Mouse (Mus musculus): ENCODE results near the gene Megf11.

Gene Megf11

GRCm38 (mm10) chr9:64604217-64604711 lies 218.8 kb downstream of the Megf11 start:
- no peak for DNase-seq (ENCODE audit: low read depth, low spot score)

- DNase-seq (ENCODE audit: low read depth, low spot score) = no peak
These were observed 219.8 kb downstream of the Megf11 start for GRCm38 (mm10) chr9:64605077-64605714.

- no peak for DNase-seq (ENCODE audit: low read depth, low spot score)
These were observed 220.4 kb downstream of the Megf11 start for GRCm38 (mm10) chr9:64605735-64606349.

GRCm38 (mm10) chr9:64607049-64607448 lies 221.6 kb downstream of the Megf11 start:
- DNase-seq (ENCODE audit: low read depth, low spot score) = no peak

GRCm38 (mm10) chr9:64609546-64609945 lies 224.1 kb downstream of the Megf11 start:
- DNase-seq (ENCODE audit: low read depth, low spot score) = no peak

GRCm38 (mm10) chr9:64612121-64612983 lies 226.9 kb downstream of the Megf11 start:
- DNase-seq (ENCODE audit: low read depth, low spot score) = no peak

GRCm38 (mm10) chr9:64612984-64613649 lies 227.7 kb downstream of the Megf11 start:
- no peak for DNase-seq (ENCODE audit: low read depth, low spot score)

- DNase-seq (ENCODE audit: low read depth, low spot score) = no peak
These were observed 232.0 kb downstream of the Megf11 start for GRCm38 (mm10) chr9:64617413-64617812.

GRCm38 (mm10) chr9:64618433-64618832 lies 233.0 kb downstream of the Megf11 start:
- DNase-seq (ENCODE audit: low read depth, low spot score) = no peak

- no peak for DNase-seq (ENCODE audit: low read depth, low spot score)
These were observed 234.0 kb downstream of the Megf11 start for GRCm38 (mm10) chr9:64619440-64619839.

GRCm38 (mm10) chr9:64620596-64620995 lies 235.2 kb downstream of the Megf11 start:
- DNase-seq (ENCODE audit: low read depth, low spot score) = no peak

- DNase-seq (ENCODE audit: low read depth, low spot score) = no peak
These were observed 236.3 kb downstream of the Megf11 start for GRCm38 (mm10) chr9:64621499-64622296.

- DNase-seq (ENCODE audit: low read depth, low spot score) = no peak
These were observed 237.9 kb downstream of the Megf11 start for GRCm38 (mm10) chr9:64623361-64623760.

- peak; percentile 87 for DNase-seq (ENCODE audit: low read depth, low spot score)
These were observed 239.1 kb downstream of the Megf11 start for GRCm38 (mm10) chr9:64624536-64624935.

- no peak for DNase-seq (ENCODE audit: low read depth, low spot score)
These were observed 244.4 kb downstream of the Megf11 start for GRCm38 (mm10) chr9:64629802-64630201.

GRCm38 (mm10) chr9:64633169-64633568 lies 247.7 kb downstream of the Megf11 start:
- no peak for DNase-seq (ENCODE audit: low read depth, low spot score)

- no peak for DNase-seq (ENCODE audit: low read depth, low spot score)
These were observed 250.7 kb downstream of the Megf11 start for GRCm38 (mm10) chr9:64636111-64636510.

- DNase-seq (ENCODE audit: low read depth, low spot score) = no peak
These were observed 251.5 kb downstream of the Megf11 start for GRCm38 (mm10) chr9:64636961-64637360.

- peak; percentile 44 for DNase-seq (ENCODE audit: low read depth, low spot score)
These were observed 252.8 kb downstream of the Megf11 start for GRCm38 (mm10) chr9:64638250-64638649.

GRCm38 (mm10) chr9:64639664-64640063 lies 254.2 kb downstream of the Megf11 start:
- peak; percentile 71 for DNase-seq (ENCODE audit: low read depth, low spot score)

GRCm38 (mm10) chr9:64644129-64644528 lies 258.7 kb downstream of the Megf11 start:
- DNase-seq (ENCODE audit: low read depth, low spot score) = no peak

Data from mesoderm, embryonic 11.5 days (tissue).